20 mouse cellular contexts compared by ENCODE assay signal in the genomic region with DNA sequence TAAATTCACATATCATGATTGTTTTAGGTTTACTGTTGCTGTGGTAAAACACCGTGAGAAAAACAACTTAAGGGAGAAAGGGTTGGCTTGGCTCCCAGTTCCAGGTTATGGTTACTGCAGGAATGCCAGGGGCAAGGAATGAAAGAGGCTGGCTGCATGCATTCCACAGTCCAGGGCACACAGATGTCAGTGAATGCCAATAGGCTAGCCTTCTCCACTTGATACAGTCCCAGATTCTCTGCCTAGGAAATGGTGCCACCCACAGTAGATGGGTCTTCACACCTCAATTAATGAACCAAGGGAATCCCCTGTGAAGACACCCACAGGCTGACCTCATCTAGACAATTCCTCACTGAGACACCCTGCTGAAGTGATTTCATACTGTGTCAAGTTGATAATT. TPM values are rescaled to one million over a fixed set of nuclear protein-coding genes. Genes with fewer than 3 reads are reported as not detected.
A peak's percentile ranks its signal among the peaks of the same experiment; 100 is the strongest.
DNase-seq lines count a peak whose midpoint lies in the region; ATAC-seq lines count a peak whose summit lies in the region.
"Had no signal": no experiment of that assay in that cellular context is flagged by ENCODE, and none has a peak within 500 bp of the region (broad histone marks: within the 10 kb centered on the region; RNA-seq: fewer than 3 reads in every experiment).

No protein-coding gene starts in this region.

- H3K4me3 ChIP-seq in embryonic facial prominence, embryonic 14.5 days (ENCODE audit: low read depth, low read length) = no peak overlapping the region
- no peak overlapping the region for H3K4me3 ChIP-seq in embryonic facial prominence, embryonic 10.5 days
- no peak overlapping the region for H3K4me3 ChIP-seq in kidney, embryonic 14.5 days (ENCODE audit: low read length)
- no peak overlapping the region for H3K4me3 ChIP-seq in forebrain, embryonic 16.5 days (replicated peaks; ENCODE audit: low read length)
- H3K4me3 ChIP-seq: embryonic facial prominence, embryonic 15.5 days; liver, embryonic 13.5 days; myocyte had no signal

- DNase-seq in embryonic facial prominence, embryonic 14.5 days (ENCODE audit: low spot score) = peak; percentile 35
- DNase-seq in embryonic facial prominence, embryonic 10.5 days (ENCODE audit: low spot score) = no peak
- DNase-seq in kidney, adult 18-20 months = peak; percentile 53
- peak; percentile 16 for DNase-seq in 3134 (ENCODE audit: extremely low read depth, insufficient read length, low spot score)
- peak; percentile 59 for DNase-seq in kidney, postnatal 14 days
- no peak for DNase-seq in lung, adult 18-20 months
- DNase-seq: adrenal gland, postnatal 36 days; heart, postnatal 14 days; liver, embryonic 13.5 days; midbrain, embryonic 14.5 days; thymus, adult 18-20 months; thymus, postnatal 4 days had no signal

- H3K36me3 ChIP-seq in embryonic facial prominence, embryonic 14.5 days (ENCODE audit: control insufficient read depth, insufficient read depth, low read length) = peaks cover 57% of the 10 kb centered on the region
- H3K36me3 ChIP-seq in embryonic facial prominence, embryonic 10.5 days (replicated peaks) = peaks cover 58% of the 10 kb centered on the region
- H3K36me3 ChIP-seq in kidney, embryonic 14.5 days (ENCODE audit: control insufficient read depth, insufficient read depth, low read length) = peaks cover 54% of the 10 kb centered on the region
- no peaks in the 10 kb centered on the region for H3K36me3 ChIP-seq in forebrain, embryonic 16.5 days (ENCODE audit: control insufficient read depth, insufficient read depth)

- H3K4me1 ChIP-seq in embryonic facial prominence, embryonic 14.5 days (ENCODE audit: control insufficient read depth, insufficient read depth, low read length) = no peaks in the 10 kb centered on the region
- H3K4me1 ChIP-seq in embryonic facial prominence, embryonic 10.5 days = no peaks in the 10 kb centered on the region
- no peaks in the 10 kb centered on the region for H3K4me1 ChIP-seq in kidney, embryonic 14.5 days (ENCODE audit: control insufficient read depth, insufficient read depth, low read length)
- H3K4me1 ChIP-seq in forebrain, embryonic 16.5 days (replicated peaks; ENCODE audit: control insufficient read depth, insufficient read depth, low read length) = no peaks in the 10 kb centered on the region
- H3K4me1 ChIP-seq: embryonic facial prominence, embryonic 15.5 days had no signal

- WGBS in embryonic facial prominence, embryonic 14.5 days = 46% methylated on average over 1 of the region's 1 CpGs
- WGBS in embryonic facial prominence, embryonic 10.5 days = 85% methylated on average over 1 of the region's 1 CpGs
- 73% methylated on average over 1 of the region's 1 CpGs for WGBS in kidney, embryonic 14.5 days
- WGBS in forebrain, embryonic 16.5 days = 54% methylated on average over 1 of the region's 1 CpGs

- H3K9ac ChIP-seq in embryonic facial prominence, embryonic 14.5 days (ENCODE audit: low read depth, low read length) = no peak overlapping the region
- H3K9ac ChIP-seq in kidney, embryonic 14.5 days (ENCODE audit: low read depth, low read length) = no peak overlapping the region
- no peak overlapping the region for H3K9ac ChIP-seq in forebrain, embryonic 16.5 days (replicated peaks; ENCODE audit: low read depth, low read length)
- H3K9ac ChIP-seq: embryonic facial prominence, embryonic 15.5 days; forebrain, postnatal 0 days; liver, embryonic 13.5 days had no signal

- H3K27me3 ChIP-seq in embryonic facial prominence, embryonic 14.5 days (replicated peaks; ENCODE audit: control insufficient read depth, insufficient read depth, low read length) = no peaks in the 10 kb centered on the region
- no peaks in the 10 kb centered on the region for H3K27me3 ChIP-seq in embryonic facial prominence, embryonic 10.5 days (replicated peaks; ENCODE audit: low read depth, poor library complexity, severe bottlenecking)
- no peaks in the 10 kb centered on the region for H3K27me3 ChIP-seq in kidney, embryonic 14.5 days (ENCODE audit: control insufficient read depth, insufficient read depth, low read length)
- H3K27me3 ChIP-seq in forebrain, embryonic 16.5 days (replicated peaks; ENCODE audit: control insufficient read depth, insufficient read depth, low read length) = peaks cover 2% of the 10 kb centered on the region; the same call in 1 of the 2 replicates
- H3K27me3 ChIP-seq: embryonic facial prominence, embryonic 15.5 days; liver, embryonic 13.5 days had no signal

- H3K4me2 ChIP-seq in embryonic facial prominence, embryonic 14.5 days (ENCODE audit: low read depth, low read length) = no peak overlapping the region
- H3K4me2 ChIP-seq in kidney, embryonic 14.5 days (replicated peaks; ENCODE audit: low read depth, low read length) = no peak overlapping the region
- H3K4me2 ChIP-seq in forebrain, embryonic 16.5 days (ENCODE audit: low read length) = no peak overlapping the region
- H3K4me2 ChIP-seq: embryonic facial prominence, embryonic 15.5 days; heart, embryonic 11.5 days; liver, embryonic 13.5 days had no signal

- H3K9me3 ChIP-seq in embryonic facial prominence, embryonic 14.5 days (ENCODE audit: control insufficient read depth, low read length) = no peaks in the 10 kb centered on the region
- no peaks in the 10 kb centered on the region for H3K9me3 ChIP-seq in embryonic facial prominence, embryonic 10.5 days
- no peaks in the 10 kb centered on the region for H3K9me3 ChIP-seq in kidney, embryonic 14.5 days (ENCODE audit: control insufficient read depth, low read length)
- no peaks in the 10 kb centered on the region for H3K9me3 ChIP-seq in forebrain, embryonic 16.5 days (ENCODE audit: control insufficient read depth, low read length)
- H3K9me3 ChIP-seq: embryonic facial prominence, embryonic 15.5 days; G1E; liver, embryonic 13.5 days had no signal

- ATAC-seq in embryonic facial prominence, embryonic 14.5 days (ENCODE audit: low read depth) = no peak
- ATAC-seq in kidney, embryonic 14.5 days (ENCODE audit: low FRiP score, low TSS enrichment) = no peak
- no peak for ATAC-seq in forebrain, embryonic 16.5 days
- ATAC-seq: forebrain, postnatal 0 days; lung, postnatal 0 days had no signal

- H3K27ac ChIP-seq in embryonic facial prominence, embryonic 14.5 days (replicated peaks; ENCODE audit: low read depth, low read length) = no peak overlapping the region
- H3K27ac ChIP-seq in embryonic facial prominence, embryonic 10.5 days (replicated peaks) = no peak overlapping the region
- no peak overlapping the region for H3K27ac ChIP-seq in kidney, embryonic 14.5 days (ENCODE audit: low read depth, low read length)
- H3K27ac ChIP-seq in forebrain, embryonic 16.5 days (ENCODE audit: low read length) = no peak overlapping the region
- H3K27ac ChIP-seq: embryonic facial prominence, embryonic 15.5 days had no signal

RNA-seq across cellular contexts. Expression of a gene that starts 12.9 kb away (rescaled TPM):
- polyA plus RNA-seq in embryonic facial prominence, embryonic 14.5 days (2014; fragmentation: Nextera tagmentation; extraction: Ambion mirVana) = 36.1 and 37.7 TPM in 2 replicates
- 57.1 and 63.6 TPM in 2 replicates for polyA plus RNA-seq in embryonic facial prominence, embryonic 10.5 days (2016; fragmentation: Nextera tagmentation; extraction: Ambion mirVana)
- 59.7 and 75.0 TPM in 2 replicates for polyA plus RNA-seq in kidney, embryonic 14.5 days (2014; fragmentation: Nextera tagmentation; extraction: Ambion mirVana)
- polyA plus RNA-seq in forebrain, embryonic 16.5 days (2015; fragmentation: Nextera tagmentation; extraction: Ambion mirVana) = 31.2 and 33.5 TPM in 2 replicates

Comparison
In these comparisons a context has a peak if more than half of its experiments do, and no peak if none do; other contexts are left out.
1. DNase-seq: peak in embryonic facial prominence, embryonic 14.5 days (single experiment), kidney, adult 18-20 months (single experiment), 3134 (single experiment) and kidney, postnatal 14 days (single experiment); none in embryonic facial prominence, embryonic 10.5 days (single experiment) and lung, adult 18-20 months (0 of 2).